Mouse (Mus musculus) thymus, postnatal 25 days (tissue): ENCODE results near the gene Isca1.
"Not testable (repeated sequence)": the region's sequence is repeated elsewhere in the genome, so short reads cannot be mapped to it uniquely, and the experiment has no call there.

Experiments used
- DNase-seq: peaks from one replicate; pipeline ENCODE4 v3.0.0; 2022

Gene Isca1

GRCm38 (mm10) chr13:59746164-59746563 lies 23.4 kb downstream of the Isca1 start:
- no peak for DNase-seq

GRCm38 (mm10) chr13:59745462-59745861 lies 24.1 kb downstream of the Isca1 start:
- DNase-seq = no peak

GRCm38 (mm10) chr13:59741697-59742096 lies 27.9 kb downstream of the Isca1 start:
- DNase-seq = peak; percentile 17

GRCm38 (mm10) chr13:59741096-59741495 lies 28.5 kb downstream of the Isca1 start:
- DNase-seq = no peak

GRCm38 (mm10) chr13:59739397-59739796 lies 30.2 kb downstream of the Isca1 start:
- DNase-seq = no peak

- no peak for DNase-seq
Observed at GRCm38 (mm10) chr13:59738455-59738854, 31.2 kb downstream of the Isca1 start.

GRCm38 (mm10) chr13:59735190-59735589 lies 34.4 kb downstream of the Isca1 start:
- no peak for DNase-seq

GRCm38 (mm10) chr13:59734347-59734746 lies 35.3 kb downstream of the Isca1 start:
- not testable (repeated sequence) for DNase-seq

GRCm38 (mm10) chr13:59733936-59734335 lies 35.7 kb downstream of the Isca1 start:
- DNase-seq = no peak

GRCm38 (mm10) chr13:59731652-59732051 lies 38.0 kb downstream of the Isca1 start, which contains the start of gene Spata31d1d:
Gene Spata31d1d (minus strand): TSS chr13:59731752.
- no peak for DNase-seq

GRCm38 (mm10) chr13:59728378-59729093 lies 41.1 kb downstream of the Isca1 start:
- DNase-seq = peak; percentile 79

- DNase-seq = no peak
Observed at GRCm38 (mm10) chr13:59726139-59726867, 43.3 kb downstream of the Isca1 start.

- not testable (repeated sequence) for DNase-seq
Observed at GRCm38 (mm10) chr13:59722089-59722488, 47.5 kb downstream of the Isca1 start.

GRCm38 (mm10) chr13:59719475-59719874 lies 50.1 kb downstream of the Isca1 start:
- no peak for DNase-seq

- DNase-seq = not testable (repeated sequence)
Observed at GRCm38 (mm10) chr13:59718857-59719440, 50.7 kb downstream of the Isca1 start.

- DNase-seq = no peak
Observed at GRCm38 (mm10) chr13:59713710-59714109, 55.9 kb downstream of the Isca1 start.

- DNase-seq = not testable (repeated sequence)
Observed at GRCm38 (mm10) chr13:59711984-59712383, 57.6 kb downstream of the Isca1 start, which contains the start of gene Spata31d1b. Gene Spata31d1b (plus strand): TSS chr13:59712284.

- no peak for DNase-seq
Observed at GRCm38 (mm10) chr13:59710230-59710629, 59.4 kb downstream of the Isca1 start, which contains the start of gene Spata31d1a. Gene Spata31d1a (minus strand): TSS chr13:59710330.
